Mouse (Mus musculus): Measurements from ENCODE around the gene H2al1h. TPM values are rescaled to one million over a fixed set of nuclear protein-coding genes. Genes with fewer than 3 reads are reported as not detected.
"Not testable (repeated sequence)": the region's sequence is repeated elsewhere in the genome, so short reads cannot be mapped to it uniquely, and the experiment has no call there.

H2al1h gene
- total RNA-seq (2021): not detected
- long read RNA-seq, experiment 1: 0 reads
- long read RNA-seq, experiment 2: 0 reads

- DNase-seq: not testable (repeated sequence)
These were observed at the start of gene H2al1h for GRCm38 (mm10) chrX:11321192-11321591. TSS of gene H2al1h (plus strand) at chrX:11321492.

- no peak for DNase-seq
These were observed 48.1 kb upstream of the H2al1h start for GRCm38 (mm10) chrX:11273190-11273589.

- DNase-seq: no peak
These were observed 44.2 kb upstream of the H2al1h start for GRCm38 (mm10) chrX:11277083-11277482.

- DNase-seq: no peak
These were observed 40.6 kb upstream of the H2al1h start for GRCm38 (mm10) chrX:11280741-11281140.

GRCm38 (mm10) chrX:11288306-11288882 is 32.9 kb upstream of the H2al1h start:
- DNase-seq: no peak

GRCm38 (mm10) chrX:11289244-11289643 is 32.0 kb upstream of the H2al1h start:
- DNase-seq: no peak

- DNase-seq: not testable (repeated sequence)
These were observed 22.3 kb upstream of the H2al1h start, which contains the start of gene H2al1a for GRCm38 (mm10) chrX:11298957-11299356. TSS of gene H2al1a (plus strand) at chrX:11299257.

GRCm38 (mm10) chrX:11302132-11302531 is 19.2 kb upstream of the H2al1h start, which contains the start of gene H2al1b:
TSS of gene H2al1b (plus strand) at chrX:11302432.
- not testable (repeated sequence) for DNase-seq

GRCm38 (mm10) chrX:11305355-11305754 is 15.9 kb upstream of the H2al1h start, which contains the start of gene H2al1c:
TSS of gene H2al1c (plus strand) at chrX:11305655.
- not testable (repeated sequence) for DNase-seq

- DNase-seq: not testable (repeated sequence)
These were observed 12.8 kb upstream of the H2al1h start, which contains the start of gene H2al1d for GRCm38 (mm10) chrX:11308524-11308923. TSS of gene H2al1d (plus strand) at chrX:11308824.

- DNase-seq: not testable (repeated sequence)
These were observed 9.7 kb upstream of the H2al1h start, which contains the start of gene H2al1e for GRCm38 (mm10) chrX:11311634-11312033. TSS of gene H2al1e (plus strand) at chrX:11311934.

- DNase-seq: not testable (repeated sequence)
These were observed 6.4 kb upstream of the H2al1h start, which contains the start of gene H2al1f for GRCm38 (mm10) chrX:11314858-11315257. TSS of gene H2al1f (plus strand) at chrX:11315158.

GRCm38 (mm10) chrX:11317956-11318355 is 3.3 kb upstream of the H2al1h start, which contains the start of gene H2al1g:
TSS of gene H2al1g (plus strand) at chrX:11318256.
- DNase-seq: not testable (repeated sequence)

- DNase-seq: not testable (repeated sequence)
These were observed 3.1 kb downstream of the H2al1h start, which contains the start of gene H2al1i for GRCm38 (mm10) chrX:11324359-11324758. TSS of gene H2al1i (plus strand) at chrX:11324659.

GRCm38 (mm10) chrX:11327522-11327921 is 6.2 kb downstream of the H2al1h start, which contains the start of gene H2al1j:
TSS of gene H2al1j (plus strand) at chrX:11327822.
- not testable (repeated sequence) for DNase-seq

- DNase-seq: no peak
These were observed 24.5 kb downstream of the H2al1h start for GRCm38 (mm10) chrX:11345762-11346161.

GRCm38 (mm10) chrX:11346756-11347155 is 25.5 kb downstream of the H2al1h start:
- DNase-seq: no peak

GRCm38 (mm10) chrX:11360823-11361222 is 39.5 kb downstream of the H2al1h start:
- no peak for DNase-seq

- DNase-seq: no peak
These were observed 40.0 kb downstream of the H2al1h start for GRCm38 (mm10) chrX:11361261-11361660.

GRCm38 (mm10) chrX:11363890-11364289 is 42.6 kb downstream of the H2al1h start:
- no peak for DNase-seq

- no peak for DNase-seq
These were observed 43.9 kb downstream of the H2al1h start for GRCm38 (mm10) chrX:11365151-11365550.

Data from gastrocnemius, postnatal 25 days (tissue).